Mouse (Mus musculus): ENCODE data around the gene Yes1. TPM values are rescaled to one million over a fixed set of nuclear protein-coding genes. Genes with fewer than 3 reads are reported as not detected.
"Not testable (repeated sequence)": the region's sequence is repeated elsewhere in the genome, so short reads cannot be mapped to it uniquely, and the experiment has no call there.

The Yes1 gene
- polyA plus RNA-seq, 1 experiment from 2014 or later: 37.2 TPM

DNA sequence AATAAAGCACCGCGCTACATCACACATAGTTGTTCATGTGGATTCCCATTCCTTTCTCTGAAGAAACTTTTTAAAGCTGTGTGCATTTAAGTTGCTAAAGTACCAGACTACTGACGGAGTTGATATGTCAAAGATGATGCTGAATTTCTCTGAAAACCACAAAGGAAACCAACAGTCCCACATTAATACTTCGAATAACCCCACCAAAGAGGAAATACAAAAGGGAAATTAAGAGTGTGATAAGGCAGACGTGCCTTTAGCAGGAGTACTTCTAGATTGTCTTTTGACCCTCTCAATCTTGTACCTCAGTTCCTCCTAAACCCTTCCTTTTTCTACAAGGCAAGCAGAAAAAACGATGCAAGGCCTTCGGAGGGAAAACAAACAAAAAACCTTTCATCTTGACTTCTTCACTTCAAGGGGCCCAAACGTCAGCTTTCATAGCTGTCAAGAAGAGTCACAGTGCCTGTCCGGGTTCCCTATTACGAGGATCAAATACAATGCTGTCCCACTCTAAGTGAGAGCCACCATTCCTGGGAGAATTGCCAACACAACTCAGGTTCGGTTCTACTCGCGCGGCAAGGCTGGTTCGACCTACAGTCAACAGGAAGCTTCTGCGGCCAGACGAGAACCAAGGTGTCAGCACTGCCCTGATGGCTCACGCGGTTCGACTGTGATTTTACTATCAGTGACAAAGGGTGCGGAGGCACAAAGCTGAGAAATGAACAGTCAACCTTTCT lies 739 bp upstream of the Yes1 start:
- Histone ChIP-seq H3K27ac (ENCODE audit: low read depth) (peak overlapping the region; percentile 84), H3K4me1 (replicated peaks; ENCODE audit: control insufficient read depth, insufficient read depth, low read length) (peaks cover 6% of the 10 kb centered on the region; the same call in 1 of the 2 replicates), H3K4me2 (ENCODE audit: low read length) (peak overlapping the region; percentile 57), H3K27me3 (replicated peaks; ENCODE audit: control insufficient read depth, insufficient read depth, low read length) (no peaks in the 10 kb centered on the region), H3K9me3 (ENCODE audit: control insufficient read depth, low read length) (no peaks in the 10 kb centered on the region), H3K9ac (ENCODE audit: low read length) (peak overlapping the region; percentile 81), H3K4me3 (ENCODE audit: low read depth, low read length) (peak overlapping the region; percentile 68), H3K36me3 (ENCODE audit: control insufficient read depth, insufficient read depth, low read length) (no peaks in the 10 kb centered on the region)
- 17% methylated on average over 21 of the region's 21 CpGs for WGBS
- DNase-seq (ENCODE audit: low spot score): no peak
- peak; percentile 42 for ATAC-seq (replicated peaks; ENCODE audit: low FRiP score, low TSS enrichment, low read depth)

DNA sequence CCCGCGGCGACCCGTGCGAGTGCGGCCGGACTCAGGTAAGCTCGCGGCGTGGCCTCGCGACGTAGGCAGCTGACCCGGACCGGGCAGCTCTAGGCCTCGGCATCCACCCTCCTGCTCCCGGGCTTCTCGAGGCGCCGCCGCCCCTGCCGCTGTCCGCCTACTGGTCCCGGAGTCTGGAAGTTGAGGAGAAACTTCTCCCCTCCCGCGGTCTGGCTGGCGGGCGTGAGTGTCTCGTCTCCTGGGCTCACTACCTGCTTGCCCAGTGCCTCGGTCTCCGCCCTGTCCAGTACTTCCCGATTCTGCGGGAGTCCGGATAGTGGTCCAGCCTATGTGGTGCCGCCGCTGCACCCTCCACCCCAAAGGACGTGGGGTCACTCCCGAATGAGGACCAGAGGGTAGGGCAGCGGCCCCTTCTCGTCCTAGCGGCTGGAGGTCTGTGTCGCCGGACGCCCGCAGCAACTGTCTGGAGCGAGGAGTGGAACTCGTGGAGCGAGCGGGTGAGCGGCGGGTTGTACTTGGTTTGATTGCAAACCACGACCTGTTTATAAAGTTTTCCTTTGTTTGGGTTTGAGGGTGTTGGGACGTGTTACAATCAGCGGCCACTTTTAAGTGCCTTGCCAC lies 480 bp downstream of the Yes1 start:
- WGBS: 1% methylated on average over 40 of the region's 54 CpGs
- peak overlapping the region; percentile 81 for H3K9ac ChIP-seq (ENCODE audit: low read length)
- peak; percentile 89 for DNase-seq (ENCODE audit: low spot score)
- H3K27me3 ChIP-seq (replicated peaks; ENCODE audit: control insufficient read depth, insufficient read depth, low read length): no peaks in the 10 kb centered on the region
- H3K9me3 ChIP-seq (ENCODE audit: control insufficient read depth, low read length): no peaks in the 10 kb centered on the region
- peak overlapping the region; percentile 68 for H3K4me3 ChIP-seq (ENCODE audit: low read depth, low read length)
- H3K36me3 ChIP-seq (ENCODE audit: control insufficient read depth, insufficient read depth, low read length): no peaks in the 10 kb centered on the region
- ATAC-seq (replicated peaks; ENCODE audit: low FRiP score, low TSS enrichment, low read depth): peak; percentile 85
- peak overlapping the region; percentile 84 for H3K27ac ChIP-seq (ENCODE audit: low read depth)
- peaks cover 6% of the 10 kb centered on the region; the same call in 1 of the 2 replicates for H3K4me1 ChIP-seq (replicated peaks; ENCODE audit: control insufficient read depth, insufficient read depth, low read length)
- peak overlapping the region; percentile 57 for H3K4me2 ChIP-seq (ENCODE audit: low read length)

DNA sequence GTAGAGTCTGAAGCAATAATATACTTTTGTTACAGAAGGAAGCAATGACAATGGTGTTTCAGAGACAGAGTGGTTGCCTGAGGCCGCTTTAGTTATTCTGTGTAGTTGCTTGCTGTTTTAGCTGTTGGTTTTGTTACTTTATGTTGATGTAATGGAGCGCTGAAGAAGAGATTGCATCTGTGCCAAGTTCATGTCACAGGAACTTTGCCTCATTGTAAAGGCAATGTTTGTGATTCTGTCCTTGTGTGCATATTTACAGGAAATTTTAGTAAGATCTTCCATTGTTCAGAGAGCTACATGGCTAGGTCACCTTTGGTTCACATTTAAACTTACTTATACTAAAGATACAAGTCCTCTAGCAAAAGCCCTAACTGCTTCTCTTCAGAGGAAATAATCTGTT lies 3.3 kb downstream of the Yes1 start:
- H3K4me2 ChIP-seq (ENCODE audit: low read length): no peak overlapping the region
- DNase-seq (ENCODE audit: low spot score) (no peak), ATAC-seq (replicated peaks; ENCODE audit: low FRiP score, low TSS enrichment, low read depth) (no peak)
- peaks cover 6% of the 10 kb centered on the region; the same call in 1 of the 2 replicates for H3K4me1 ChIP-seq (replicated peaks; ENCODE audit: control insufficient read depth, insufficient read depth, low read length)
- no peaks in the 10 kb centered on the region for H3K36me3 ChIP-seq (ENCODE audit: control insufficient read depth, insufficient read depth, low read length)
- H3K27ac ChIP-seq (ENCODE audit: low read depth): 0 out of 2 replicates have a peak overlapping the region, but pooled peaks have one; percentile 11
- no peak overlapping the region for H3K9ac ChIP-seq (ENCODE audit: low read length)
- WGBS: 83% methylated on average over 2 of the region's 2 CpGs
- no peaks in the 10 kb centered on the region for H3K27me3 ChIP-seq (replicated peaks; ENCODE audit: control insufficient read depth, insufficient read depth, low read length)
- H3K4me3 ChIP-seq (ENCODE audit: low read depth, low read length): no peak overlapping the region
- no peaks in the 10 kb centered on the region for H3K9me3 ChIP-seq (ENCODE audit: control insufficient read depth, low read length)

DNA sequence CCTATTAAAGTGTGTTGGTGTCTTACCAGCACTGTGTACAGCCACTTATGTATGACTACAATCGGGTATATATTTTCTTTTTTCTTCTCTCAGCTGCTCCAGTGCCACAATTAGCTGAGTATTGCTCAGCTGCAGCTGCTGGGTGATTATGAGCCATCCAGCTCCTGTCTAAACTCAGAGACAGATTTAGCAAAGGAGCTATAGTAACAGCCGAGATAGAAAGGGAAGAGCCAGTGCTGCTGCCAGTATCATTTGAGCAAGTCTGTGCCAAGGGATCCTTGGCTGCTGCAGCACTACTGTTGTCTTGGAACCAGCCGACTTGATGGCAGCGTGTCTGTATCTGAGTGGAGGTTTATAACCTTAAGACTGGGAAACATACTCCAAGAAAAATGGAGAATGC lies 3.7 kb downstream of the Yes1 start:
- H3K9me3 ChIP-seq (ENCODE audit: control insufficient read depth, low read length): no peaks in the 10 kb centered on the region
- H3K9ac ChIP-seq (ENCODE audit: low read length): no peak overlapping the region
- H3K4me1 ChIP-seq (replicated peaks; ENCODE audit: control insufficient read depth, insufficient read depth, low read length): peaks cover 6% of the 10 kb centered on the region; the same call in 1 of the 2 replicates
- H3K4me3 ChIP-seq (ENCODE audit: low read depth, low read length): no peak overlapping the region
- no peaks in the 10 kb centered on the region for H3K27me3 ChIP-seq (replicated peaks; ENCODE audit: control insufficient read depth, insufficient read depth, low read length)
- DNase-seq (ENCODE audit: low spot score): no peak
- no peaks in the 10 kb centered on the region for H3K36me3 ChIP-seq (ENCODE audit: control insufficient read depth, insufficient read depth, low read length)
- H3K27ac ChIP-seq (ENCODE audit: low read depth): 0 out of 2 replicates have a peak overlapping the region, but pooled peaks have one; percentile 11
- no peak overlapping the region for H3K4me2 ChIP-seq (ENCODE audit: low read length)
- 66% methylated on average over 4 of the region's 4 CpGs for WGBS
- no peak for ATAC-seq (replicated peaks; ENCODE audit: low FRiP score, low TSS enrichment, low read depth)

DNA sequence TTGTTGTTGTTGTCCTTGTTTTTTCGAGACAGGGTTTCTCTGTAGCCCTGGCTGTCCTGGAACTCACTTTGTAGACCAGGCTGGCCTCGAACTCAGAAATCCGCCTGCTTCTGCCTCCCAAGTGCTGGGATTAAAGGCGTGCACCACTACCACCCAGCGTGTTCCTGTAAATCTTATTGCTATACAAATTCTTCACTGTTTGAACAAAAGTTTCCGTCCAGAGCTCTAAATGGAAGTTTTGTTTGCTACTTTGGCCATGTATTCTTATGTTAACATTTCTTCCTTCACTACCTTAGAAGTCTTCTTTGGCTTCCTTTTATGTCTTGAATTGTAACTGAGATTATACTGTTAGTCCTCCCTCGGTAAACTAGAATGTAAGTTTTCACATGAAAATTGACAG lies 5.5 kb downstream of the Yes1 start:
- DNase-seq (ENCODE audit: low spot score): not testable (repeated sequence)

DNA sequence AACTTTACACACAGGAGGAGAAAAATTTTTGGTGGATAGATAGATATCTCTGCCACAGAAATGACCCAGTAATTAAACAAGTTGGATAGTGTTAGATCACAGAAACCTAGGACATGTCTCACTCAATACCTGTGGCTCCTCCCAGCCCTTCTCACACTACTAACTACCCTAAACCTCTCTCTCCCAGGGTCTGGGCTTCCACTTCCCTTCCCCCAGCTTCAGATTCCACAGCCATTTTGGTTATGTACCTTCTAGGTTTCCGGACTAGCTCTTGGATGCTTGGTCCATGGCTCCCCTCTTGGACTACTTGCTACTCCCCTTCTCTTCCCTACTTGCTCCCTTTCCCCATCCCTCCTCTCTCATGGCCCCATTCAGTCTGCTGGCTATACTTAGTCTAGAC lies 6.9 kb downstream of the Yes1 start:
- Histone ChIP-seq H3K4me3 (ENCODE audit: low read depth, low read length) (no peak overlapping the region), H3K27me3 (replicated peaks; ENCODE audit: control insufficient read depth, insufficient read depth, low read length) (no peaks in the 10 kb centered on the region), H3K9me3 (ENCODE audit: control insufficient read depth, low read length) (no peaks in the 10 kb centered on the region), H3K4me2 (ENCODE audit: low read length) (no peak overlapping the region), H3K36me3 (ENCODE audit: control insufficient read depth, insufficient read depth, low read length) (no peaks in the 10 kb centered on the region), H3K9ac (ENCODE audit: low read length) (no peak overlapping the region), H3K4me1 (replicated peaks; ENCODE audit: control insufficient read depth, insufficient read depth, low read length) (no peaks in the 10 kb centered on the region), H3K27ac (ENCODE audit: low read depth) (no peak overlapping the region)
- ATAC-seq (replicated peaks; ENCODE audit: low FRiP score, low TSS enrichment, low read depth) (no peak), DNase-seq (ENCODE audit: low spot score) (no peak)
- 86% methylated on average over 1 of the region's 1 CpGs for WGBS

More for the DNA sequence above, 5.5 kb downstream of the Yes1 start:
- not testable (repeated sequence) for H3K27me3 ChIP-seq (replicated peaks; ENCODE audit: control insufficient read depth, insufficient read depth, low read length); H3K4me1 ChIP-seq (replicated peaks; ENCODE audit: control insufficient read depth, insufficient read depth, low read length); H3K4me2 ChIP-seq (ENCODE audit: low read length); H3K27ac ChIP-seq (ENCODE audit: low read depth); H3K4me3 ChIP-seq (ENCODE audit: low read depth, low read length); H3K9ac ChIP-seq (ENCODE audit: low read length); ATAC-seq (replicated peaks; ENCODE audit: low FRiP score, low TSS enrichment, low read depth); H3K36me3 ChIP-seq (ENCODE audit: control insufficient read depth, insufficient read depth, low read length); H3K9me3 ChIP-seq (ENCODE audit: control insufficient read depth, low read length)
- 94% methylated on average over 7 of the region's 7 CpGs for WGBS

DNA sequence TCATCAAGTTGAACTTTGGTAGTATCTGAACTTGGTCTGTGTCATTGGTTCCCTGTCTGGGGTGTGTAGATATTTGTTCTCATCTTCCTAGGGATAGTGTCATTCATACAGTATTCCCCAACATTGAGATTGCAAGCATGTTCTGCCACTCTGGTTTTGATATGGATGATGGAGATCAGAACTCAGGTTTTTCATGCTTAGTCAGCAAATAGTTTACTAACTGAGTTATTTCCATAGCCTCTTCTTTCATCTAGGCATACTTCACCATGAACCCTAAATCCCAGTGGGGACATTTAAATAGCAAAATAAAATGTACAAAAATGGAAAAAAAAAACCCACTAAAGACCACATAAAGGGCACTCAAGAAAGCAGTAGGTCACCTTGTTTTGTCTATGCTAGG lies 12.7 kb downstream of the Yes1 start:
- Histone ChIP-seq H3K27me3 (replicated peaks; ENCODE audit: control insufficient read depth, insufficient read depth, low read length) (no peaks in the 10 kb centered on the region), H3K9me3 (ENCODE audit: control insufficient read depth, low read length) (no peaks in the 10 kb centered on the region), H3K9ac (ENCODE audit: low read length) (no peak overlapping the region), H3K4me1 (replicated peaks; ENCODE audit: control insufficient read depth, insufficient read depth, low read length) (no peaks in the 10 kb centered on the region), H3K4me2 (ENCODE audit: low read length) (no peak overlapping the region), H3K36me3 (ENCODE audit: control insufficient read depth, insufficient read depth, low read length) (no peaks in the 10 kb centered on the region), H3K27ac (ENCODE audit: low read depth) (no peak overlapping the region), H3K4me3 (ENCODE audit: low read depth, low read length) (no peak overlapping the region)
- ATAC-seq (replicated peaks; ENCODE audit: low FRiP score, low TSS enrichment, low read depth) (no peak), DNase-seq (ENCODE audit: low spot score) (no peak)

DNA sequence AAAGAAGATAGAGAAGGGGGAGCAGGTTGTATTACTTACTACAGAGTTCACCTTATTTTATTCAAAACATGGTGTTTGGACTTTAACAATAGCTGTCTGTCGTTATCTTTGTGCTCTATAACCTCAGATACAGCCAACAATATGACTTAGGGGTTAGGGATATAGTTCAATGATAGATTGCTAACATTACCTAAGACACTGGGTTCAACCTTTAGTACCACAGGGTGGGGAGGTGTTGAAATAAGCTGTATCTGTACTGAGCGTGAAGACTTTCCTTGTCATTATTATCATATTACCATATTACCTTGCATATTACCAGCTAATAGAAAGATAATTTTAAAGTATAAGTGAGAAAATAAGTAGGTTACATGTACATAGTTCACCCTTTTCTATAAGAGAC lies 13.8 kb downstream of the Yes1 start:
- Histone ChIP-seq H3K27me3 (replicated peaks; ENCODE audit: control insufficient read depth, insufficient read depth, low read length) (no peaks in the 10 kb centered on the region), H3K4me3 (ENCODE audit: low read depth, low read length) (no peak overlapping the region), H3K4me2 (ENCODE audit: low read length) (no peak overlapping the region), H3K36me3 (ENCODE audit: control insufficient read depth, insufficient read depth, low read length) (no peaks in the 10 kb centered on the region), H3K9ac (ENCODE audit: low read length) (no peak overlapping the region), H3K4me1 (replicated peaks; ENCODE audit: control insufficient read depth, insufficient read depth, low read length) (no peaks in the 10 kb centered on the region), H3K27ac (ENCODE audit: low read depth) (no peak overlapping the region), H3K9me3 (ENCODE audit: control insufficient read depth, low read length) (no peaks in the 10 kb centered on the region)
- 92% methylated on average over 2 of the region's 2 CpGs for WGBS
- ATAC-seq (replicated peaks; ENCODE audit: low FRiP score, low TSS enrichment, low read depth) (no peak), DNase-seq (ENCODE audit: low spot score) (no peak)

DNA sequence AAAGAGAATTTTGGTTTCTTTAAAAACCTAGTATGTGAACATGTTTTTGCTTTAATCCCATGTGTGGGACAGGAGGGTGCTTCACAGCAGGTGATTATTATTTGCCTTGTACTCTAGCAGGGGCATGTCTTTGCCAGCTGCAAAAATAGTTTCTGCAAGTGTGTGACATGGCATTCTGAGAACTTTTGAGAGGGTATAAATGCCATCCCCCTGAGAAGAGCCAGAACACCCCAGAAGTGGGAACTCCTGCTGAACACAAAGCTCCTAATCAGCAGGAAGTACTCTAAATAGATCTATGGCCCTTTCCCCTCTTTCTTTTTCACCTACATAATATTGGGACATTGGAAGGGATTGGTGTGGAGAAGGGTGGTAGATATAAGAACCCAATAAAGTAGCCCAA lies 22.2 kb downstream of the Yes1 start:
- no peak overlapping the region for H3K9ac ChIP-seq (ENCODE audit: low read length)
- H3K9me3 ChIP-seq (ENCODE audit: control insufficient read depth, low read length): no peaks in the 10 kb centered on the region
- H3K36me3 ChIP-seq (ENCODE audit: control insufficient read depth, insufficient read depth, low read length): no peaks in the 10 kb centered on the region
- no peak for DNase-seq (ENCODE audit: low spot score)
- H3K27me3 ChIP-seq (replicated peaks; ENCODE audit: control insufficient read depth, insufficient read depth, low read length): no peaks in the 10 kb centered on the region
- ATAC-seq (replicated peaks; ENCODE audit: low FRiP score, low TSS enrichment, low read depth): no peak
- H3K27ac ChIP-seq (ENCODE audit: low read depth): no peak overlapping the region
- no peak overlapping the region for H3K4me2 ChIP-seq (ENCODE audit: low read length)
- no peak overlapping the region for H3K4me3 ChIP-seq (ENCODE audit: low read depth, low read length)
- H3K4me1 ChIP-seq (replicated peaks; ENCODE audit: control insufficient read depth, insufficient read depth, low read length): no peaks in the 10 kb centered on the region
